Comparison of ENCODE assay signal across 19 mouse cellular contexts in the genomic region with DNA sequence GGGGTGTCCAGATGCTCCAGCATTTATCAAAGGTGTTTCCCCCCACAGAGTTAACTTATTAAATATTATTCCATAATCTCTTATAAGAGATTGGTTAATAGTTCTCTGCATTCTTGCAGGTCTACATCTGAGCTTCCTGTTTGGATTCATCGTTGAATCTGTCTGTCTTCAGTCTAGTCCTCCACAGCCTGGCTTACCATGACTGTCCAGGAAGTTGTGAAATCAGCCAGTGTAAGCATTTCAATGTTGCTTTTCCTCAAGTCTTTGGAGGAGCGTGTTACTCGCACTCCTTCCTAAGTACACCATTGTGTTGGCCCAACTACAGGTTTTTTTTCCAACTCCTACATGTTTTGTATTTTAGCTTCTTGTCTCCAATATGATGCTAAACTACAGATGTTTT.
"Had no signal": no experiment of that assay in that cellular context is flagged by ENCODE, and none has a peak within 500 bp of the region (broad histone marks: within the 10 kb centered on the region; RNA-seq: fewer than 3 reads in every experiment).

No protein-coding gene starts in this region.

- H3K27me3 ChIP-seq: liver, embryonic 13.5 days; liver, embryonic 15.5 days; megakaryocyte, embryonic 14.5 days; midbrain, embryonic 13.5 days; midbrain, embryonic 15.5 days; neural tube, embryonic 12.5 days; stomach, embryonic 15.5 days had no signal

- H3K9me3 ChIP-seq: liver, embryonic 13.5 days; liver, embryonic 15.5 days; megakaryocyte, embryonic 14.5 days; midbrain, embryonic 13.5 days; midbrain, embryonic 15.5 days; neural tube, embryonic 12.5 days; stomach, embryonic 15.5 days had no signal

- H3K4me2 ChIP-seq: liver, embryonic 13.5 days; liver, embryonic 15.5 days; midbrain, embryonic 11.5 days; midbrain, embryonic 13.5 days; midbrain, embryonic 15.5 days; neural tube, embryonic 12.5 days; stomach, embryonic 15.5 days had no signal

- H3K9ac ChIP-seq: liver, embryonic 13.5 days; liver, embryonic 15.5 days; liver, postnatal 0 days; midbrain, embryonic 13.5 days; midbrain, embryonic 15.5 days; neural tube, embryonic 12.5 days; stomach, embryonic 15.5 days had no signal

- H3K4me1 ChIP-seq: liver, embryonic 13.5 days; liver, embryonic 15.5 days; megakaryocyte, embryonic 14.5 days; midbrain, embryonic 13.5 days; midbrain, embryonic 15.5 days; neural tube, embryonic 12.5 days; stomach, embryonic 15.5 days had no signal

- H3K36me3 ChIP-seq: liver, embryonic 13.5 days; liver, embryonic 15.5 days; midbrain, embryonic 13.5 days; midbrain, embryonic 15.5 days; neural tube, embryonic 12.5 days; stomach, embryonic 15.5 days had no signal

- H3K27ac ChIP-seq: liver, embryonic 13.5 days; liver, embryonic 15.5 days; macrophage; midbrain, embryonic 13.5 days; midbrain, embryonic 15.5 days; neural tube, embryonic 12.5 days; stomach, embryonic 15.5 days; stomach, postnatal 0 days had no signal

- DNase-seq: liver, embryonic 13.5 days; liver, postnatal 0 days; lung, adult 2 months; lung, postnatal 10 days; lung, postnatal 36 days; retina, postnatal 1 day; right cerebral cortex, adult 18-20 months; thymus, adult 2 months; thymus, postnatal 14 days; thymus, postnatal 36 days had no signal

- H3K4me3 ChIP-seq: liver, embryonic 13.5 days; liver, embryonic 15.5 days; megakaryocyte, embryonic 14.5 days; midbrain, embryonic 13.5 days; midbrain, embryonic 15.5 days; neural tube, embryonic 12.5 days; stomach, embryonic 15.5 days had no signal

- ATAC-seq: liver, postnatal 0 days; midbrain, embryonic 13.5 days; midbrain, embryonic 15.5 days had no signal
